Mouse (Mus musculus) cerebellum, adult 9-10 months (tissue): ENCODE data around the gene Zc3h12a.

ENCODE experiments used
- DNase-seq: peaks from one replicate; pipeline ENCODE4 v3.0.0; 2022

Zc3h12a gene

DNA sequence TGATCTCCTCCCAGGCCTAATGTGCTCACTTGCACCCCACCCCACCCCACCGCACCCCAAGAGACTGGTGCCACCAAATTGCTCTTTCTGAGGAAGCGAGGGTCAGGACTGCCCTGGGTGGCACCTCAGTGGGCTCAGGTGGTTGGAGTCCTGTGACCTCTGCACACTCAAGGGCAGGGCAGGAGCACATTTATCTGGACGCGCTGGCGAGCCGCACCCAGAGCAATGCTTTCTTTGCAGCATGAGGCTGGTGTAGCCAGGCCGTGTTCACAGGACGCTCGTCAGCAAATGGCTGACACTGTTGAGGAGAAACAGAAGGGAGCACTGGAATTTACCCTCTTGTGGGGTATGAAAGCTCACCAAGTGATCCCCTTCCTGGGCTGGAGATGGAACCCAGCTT is 22.3 kb downstream of the Zc3h12a start:
- DNase-seq = no peak

GRCm38 (mm10) chr4:125101334-125101733 is 26.3 kb downstream of the Zc3h12a start:
- no peak for DNase-seq

DNA sequence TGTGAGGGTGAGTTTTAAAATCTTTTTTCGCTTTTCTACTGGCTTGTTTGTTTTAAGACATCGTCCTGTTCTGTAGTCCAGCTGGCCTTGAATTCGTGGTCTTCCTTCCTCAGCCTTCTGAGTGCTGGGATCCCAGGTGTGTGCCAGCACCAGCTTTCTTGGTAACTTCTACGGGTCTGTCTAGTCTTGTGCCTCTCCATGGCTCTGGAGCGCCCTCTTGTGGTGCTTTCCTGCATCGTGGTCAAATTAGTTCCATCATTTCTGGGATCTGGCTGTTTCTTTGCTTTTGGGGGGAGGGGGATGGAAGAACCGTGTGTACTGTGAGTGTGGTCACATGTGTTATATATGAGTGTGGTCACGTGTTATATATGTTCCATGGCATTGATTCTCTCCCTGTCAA is 28.2 kb downstream of the Zc3h12a start:
- peak; percentile 83 for DNase-seq

- DNase-seq = no peak
These were observed 30.2 kb downstream of the Zc3h12a start for GRCm38 (mm10) chr4:125097412-125097811.

DNA sequence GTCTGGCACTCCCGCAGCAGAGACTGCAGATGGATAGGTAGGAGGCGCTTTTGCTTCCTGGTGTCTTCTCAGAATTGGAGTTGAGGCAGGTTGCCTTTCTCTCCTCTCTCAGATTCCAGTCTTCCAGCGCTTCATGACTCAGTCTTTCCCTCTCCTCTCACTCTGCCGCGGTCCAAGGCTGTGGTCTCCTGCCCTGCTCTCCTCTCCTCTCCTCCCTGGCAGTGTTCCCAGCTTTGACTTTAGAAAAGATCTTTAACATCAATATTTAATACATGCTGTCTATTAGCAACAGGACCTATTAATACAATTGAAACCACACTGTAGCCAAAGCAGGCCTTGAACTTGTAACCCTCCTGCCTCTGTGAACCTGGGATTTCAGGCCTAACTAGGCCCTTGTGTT is 31.6 kb downstream of the Zc3h12a start:
- no peak for DNase-seq

DNA sequence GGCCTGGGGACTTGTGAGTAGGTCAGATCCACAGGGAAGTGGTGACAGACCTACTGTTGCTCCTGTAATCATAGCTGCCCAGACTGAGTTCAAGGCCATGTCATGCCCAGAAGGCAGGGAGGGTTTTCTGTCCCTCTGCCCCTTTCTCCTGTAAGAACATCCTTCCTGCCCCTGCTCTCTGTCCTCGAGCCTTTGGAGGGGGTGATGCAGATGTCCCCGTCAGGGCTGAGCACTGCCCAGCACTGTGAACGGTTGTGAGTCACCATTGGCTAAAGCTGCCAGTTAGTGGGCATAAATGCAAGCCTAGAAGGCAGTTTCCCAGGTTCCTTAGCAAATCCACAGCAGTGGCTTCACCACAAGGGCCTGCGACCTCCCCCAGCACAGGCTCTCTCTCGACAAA is 34.6 kb downstream of the Zc3h12a start:
- no peak for DNase-seq

- DNase-seq = peak; percentile 75
These were observed 42.2 kb downstream of the Zc3h12a start for GRCm38 (mm10) chr4:125085346-125085841.

- DNase-seq = peak; percentile 91
These were observed 43.0 kb downstream of the Zc3h12a start, which contains the start of gene Meaf6 for GRCm38 (mm10) chr4:125084403-125085345. Gene Meaf6 (plus strand): TSS chr4:125085134.

GRCm38 (mm10) chr4:125078698-125079097 is 48.9 kb downstream of the Zc3h12a start:
- DNase-seq = no peak

DNA sequence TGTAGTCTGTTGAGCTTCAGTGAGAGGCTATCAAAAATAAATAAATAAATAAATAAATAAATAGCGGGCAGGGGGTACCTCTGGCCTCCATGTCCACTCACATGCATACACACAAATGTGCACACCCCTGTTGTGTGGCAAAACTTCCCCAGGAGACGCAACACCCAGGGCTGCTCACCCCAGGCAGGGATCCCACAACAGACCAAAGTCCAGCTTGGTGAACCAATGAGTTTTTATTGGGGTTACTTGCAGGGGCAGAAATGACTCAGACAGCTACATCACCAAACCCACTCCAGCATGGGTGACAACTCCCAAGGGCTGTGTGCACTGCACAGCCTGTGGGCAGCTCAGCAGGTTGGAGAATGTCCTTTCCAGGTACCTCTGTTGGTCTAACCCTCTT is 49.9 kb downstream of the Zc3h12a start:
- DNase-seq = no peak
